Mouse (Mus musculus) testis, adult 2 months (tissue): ENCODE results near the gene Rgs7. TPM values are rescaled to one million over a fixed set of nuclear protein-coding genes. Genes with fewer than 3 reads are reported as not detected.

ENCODE experiments used
- H3K27ac ChIP-seq: fragments of 200-500 bp; 2 replicates; pipeline ENCODE4 v1.5.1; 2012; ENCODE audit warnings: low read depth, low read length; ENCODE audit not compliant: control insufficient read depth, insufficient read depth
- H3K27me3 ChIP-seq: fragments of 200-500 bp; 2 replicates; pipeline ENCODE4 v1.6.1; 2012; ENCODE audit warnings: mild to moderate bottlenecking, low read length, moderate library complexity; ENCODE audit not compliant: control insufficient read depth, insufficient read depth
- H3K36me3 ChIP-seq: fragments of 200-500 bp; 2 replicates; pipeline ENCODE4 v1.6.1; 2012; ENCODE audit warnings: mild to moderate bottlenecking, low read length; ENCODE audit not compliant: control insufficient read depth, insufficient read depth
- H3K4me1 ChIP-seq: fragments of 200-500 bp; 2 replicates; pipeline ENCODE4 v1.6.1; 2012; ENCODE audit warnings: low read length; ENCODE audit not compliant: control insufficient read depth, insufficient read depth
- H3K4me3 ChIP-seq: fragments of 200-500 bp; 2 replicates; pipeline ENCODE4 v1.5.1; 2012; ENCODE audit warnings: low read depth, mild to moderate bottlenecking, low read length, moderate library complexity, mixed read lengths; ENCODE audit not compliant: control insufficient read depth
- CTCF ChIP-seq: fragments of 200-500 bp; IDR thresholded peaks from 2 replicates; pipeline ENCODE4 v1.5.1; 2012; ENCODE audit warnings: low read depth, mild to moderate bottlenecking, inconsistent platforms, low read length, moderate library complexity; ENCODE audit not compliant: control insufficient read depth, insufficient read depth, insufficient replicate concordance
- POLR2A ChIP-seq: fragments of 200-500 bp; IDR thresholded peaks from 2 replicates; pipeline ENCODE4 v1.6.1; 2012; ENCODE audit warnings: low read depth, mild to moderate bottlenecking, inconsistent platforms, low read length, moderate library complexity; ENCODE audit not compliant: control insufficient read depth
- polyA plus RNA-seq: library from polyadenylated mRNA; depleted of rRNA; stranded (reverse); fragments of >200 nt; gene quantifications from 2 replicates; pipeline ENCODE4 v1.2.3, GENCODE M21; 2012

Rgs7 gene
- polyA plus RNA-seq, 1 experiment: 0.15 TPM

DNA sequence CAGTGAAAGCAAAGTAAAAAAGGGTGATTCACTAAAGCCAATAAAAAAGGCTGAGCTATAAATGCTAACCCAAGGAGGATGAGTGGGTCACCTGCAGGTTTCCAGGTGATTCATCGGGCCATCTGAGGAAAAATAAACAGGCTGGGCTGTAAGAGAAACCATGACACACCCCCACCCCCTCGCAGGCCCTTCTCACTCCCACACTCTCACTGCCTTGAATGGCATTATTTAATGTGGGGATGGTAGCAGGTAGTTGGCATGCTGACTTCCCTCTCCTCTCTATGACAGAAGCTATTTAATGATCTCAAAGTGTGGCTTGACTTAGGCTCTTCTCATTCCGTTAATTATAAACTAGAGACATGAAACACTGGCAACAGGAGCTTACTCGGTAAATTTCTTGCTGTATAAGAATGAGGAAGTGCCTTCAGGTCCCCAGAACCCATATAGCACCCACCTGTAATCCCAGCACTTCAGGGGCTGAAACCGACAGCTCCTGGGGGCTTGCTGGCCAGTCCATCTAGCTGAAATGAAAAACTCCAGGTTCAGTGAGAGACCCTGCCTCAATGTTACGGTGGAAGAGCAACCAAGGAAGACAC, 38.2 kb downstream of the Rgs7 start:
- Histone ChIP-seq H3K27me3 (no peaks in the 10 kb centered on the region), H3K4me1 (no peaks in the 10 kb centered on the region), H3K4me3 (no peak overlapping the region), H3K27ac (no peak overlapping the region), H3K36me3 (no peaks in the 10 kb centered on the region)
- TF ChIP-seq POLR2A (no peak), CTCF (no peak)

DNA sequence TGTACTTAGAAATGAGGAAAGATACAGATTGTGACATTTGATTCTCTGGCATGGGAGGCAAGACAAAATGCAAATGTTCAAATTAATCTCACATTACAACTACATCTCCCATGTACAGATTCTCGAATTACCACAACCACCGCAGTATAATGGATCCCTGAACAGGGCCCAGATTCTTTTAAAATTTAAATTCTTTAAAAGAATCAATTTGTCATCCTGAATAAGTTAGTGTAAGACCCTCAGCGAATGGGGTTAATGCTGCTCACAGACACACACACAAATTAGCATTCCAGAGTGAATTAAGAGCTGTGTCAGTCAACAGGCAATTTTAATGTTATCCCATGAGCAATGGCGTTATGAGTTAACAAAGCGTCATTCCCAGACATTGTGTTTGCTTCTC, 44.3 kb downstream of the Rgs7 start:
- Histone ChIP-seq H3K27me3 (no peaks in the 10 kb centered on the region), H3K36me3 (no peaks in the 10 kb centered on the region), H3K4me1 (no peaks in the 10 kb centered on the region), H3K27ac (no peak overlapping the region), H3K4me3 (no peak overlapping the region)
- TF ChIP-seq POLR2A: no peak
- TF ChIP-seq CTCF: no peak

DNA sequence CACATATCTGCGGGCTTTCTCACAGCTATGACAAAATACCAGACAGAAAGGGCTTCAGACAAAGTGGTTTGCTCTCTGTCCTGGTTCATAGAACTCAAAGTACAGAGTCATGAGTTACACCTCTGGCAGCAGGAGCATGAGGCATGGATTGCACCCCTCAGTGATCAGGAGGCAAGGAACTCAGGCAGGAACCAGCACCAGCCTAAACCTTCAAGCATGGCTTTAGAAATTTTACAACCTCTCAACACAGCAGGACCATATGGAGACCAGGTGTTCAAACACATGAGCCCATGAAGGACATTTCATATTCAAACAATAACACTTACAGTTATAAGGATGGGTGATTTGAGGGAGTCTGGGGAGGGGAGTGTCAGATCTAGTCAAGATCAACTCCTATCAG, 49.4 kb downstream of the Rgs7 start:
- H3K4me1 ChIP-seq: no peaks in the 10 kb centered on the region
- no peak overlapping the region for H3K27ac ChIP-seq
- no peak for TF ChIP-seq POLR2A
- TF ChIP-seq CTCF: no peak
- no peaks in the 10 kb centered on the region for H3K36me3 ChIP-seq
- H3K27me3 ChIP-seq: no peaks in the 10 kb centered on the region
- H3K4me3 ChIP-seq: no peak overlapping the region

DNA sequence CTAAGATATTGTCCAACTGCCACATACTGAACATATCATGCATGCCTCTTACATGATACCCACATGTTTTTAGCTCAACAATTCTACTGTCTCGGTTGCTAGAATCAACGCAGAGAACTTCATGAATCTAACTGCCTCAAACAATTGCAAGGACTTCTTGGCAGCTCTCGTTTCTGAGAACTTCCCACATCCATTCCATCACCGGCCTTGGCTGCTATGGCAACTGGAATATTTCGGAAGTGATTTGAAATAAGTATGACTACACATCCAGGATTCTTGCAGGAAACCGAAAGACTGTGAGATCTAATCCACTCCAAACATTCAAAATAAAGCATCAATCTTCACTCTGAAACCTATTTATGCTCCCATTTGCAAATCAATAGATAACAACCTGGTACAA, 50.3 kb downstream of the Rgs7 start:
- Histone ChIP-seq H3K36me3 (no peaks in the 10 kb centered on the region), H3K27me3 (no peaks in the 10 kb centered on the region), H3K27ac (no peak overlapping the region), H3K4me3 (no peak overlapping the region), H3K4me1 (no peaks in the 10 kb centered on the region)
- TF ChIP-seq POLR2A: no peak
- no peak for TF ChIP-seq CTCF

DNA sequence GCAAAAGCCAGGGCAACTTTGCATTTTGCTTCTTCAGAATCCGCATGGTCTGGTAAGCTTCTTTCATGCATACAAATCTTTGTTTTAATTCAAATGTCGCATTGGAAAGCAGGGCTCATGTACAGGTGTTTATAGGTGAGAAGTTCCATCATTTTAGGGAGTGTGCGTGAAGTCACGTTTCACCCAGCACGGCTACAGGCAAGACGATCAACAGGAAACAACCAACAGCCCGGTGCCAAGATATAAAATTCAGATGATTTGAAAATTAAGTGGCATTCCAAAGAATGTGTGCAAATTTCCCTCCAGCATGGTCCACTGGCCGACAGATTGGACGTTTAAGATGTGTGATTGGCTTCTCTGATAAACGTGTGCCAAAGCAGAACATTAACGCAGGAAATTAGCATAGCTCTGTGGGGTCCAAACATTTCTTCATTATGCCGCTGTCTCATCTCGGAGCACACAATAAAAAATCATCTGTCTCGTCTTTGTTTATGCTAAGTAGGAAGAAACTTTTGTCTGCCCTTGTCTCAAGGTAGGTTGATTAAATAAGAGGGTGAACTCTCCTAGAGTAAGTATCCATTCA, 58.6 kb downstream of the Rgs7 start:
- no peak for TF ChIP-seq CTCF
- no peak for TF ChIP-seq POLR2A
- H3K4me1 ChIP-seq: no peaks in the 10 kb centered on the region
- no peak overlapping the region for H3K27ac ChIP-seq
- no peak overlapping the region for H3K4me3 ChIP-seq
- no peaks in the 10 kb centered on the region for H3K36me3 ChIP-seq
- no peaks in the 10 kb centered on the region for H3K27me3 ChIP-seq

DNA sequence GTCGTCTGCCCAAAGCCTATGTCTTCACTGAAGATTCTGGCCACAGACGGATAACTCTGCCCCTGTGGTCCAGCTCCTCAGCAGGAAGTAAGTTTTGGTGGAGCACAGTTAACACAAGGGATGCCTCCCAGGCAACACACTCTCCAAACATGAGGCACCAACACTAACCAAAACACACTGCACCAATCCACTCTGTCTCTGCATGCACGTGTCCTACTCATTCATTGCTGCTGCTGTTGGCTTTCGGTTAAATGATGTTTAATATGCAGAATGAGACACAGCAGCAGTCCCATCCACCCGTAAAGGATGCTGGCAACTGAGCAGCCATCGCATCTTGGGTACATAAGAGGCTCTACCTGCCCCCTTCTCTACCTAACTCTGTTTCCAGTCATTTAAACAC, 59.2 kb downstream of the Rgs7 start:
- Histone ChIP-seq H3K4me3 (no peak overlapping the region), H3K27me3 (no peaks in the 10 kb centered on the region), H3K36me3 (no peaks in the 10 kb centered on the region)

DNA sequence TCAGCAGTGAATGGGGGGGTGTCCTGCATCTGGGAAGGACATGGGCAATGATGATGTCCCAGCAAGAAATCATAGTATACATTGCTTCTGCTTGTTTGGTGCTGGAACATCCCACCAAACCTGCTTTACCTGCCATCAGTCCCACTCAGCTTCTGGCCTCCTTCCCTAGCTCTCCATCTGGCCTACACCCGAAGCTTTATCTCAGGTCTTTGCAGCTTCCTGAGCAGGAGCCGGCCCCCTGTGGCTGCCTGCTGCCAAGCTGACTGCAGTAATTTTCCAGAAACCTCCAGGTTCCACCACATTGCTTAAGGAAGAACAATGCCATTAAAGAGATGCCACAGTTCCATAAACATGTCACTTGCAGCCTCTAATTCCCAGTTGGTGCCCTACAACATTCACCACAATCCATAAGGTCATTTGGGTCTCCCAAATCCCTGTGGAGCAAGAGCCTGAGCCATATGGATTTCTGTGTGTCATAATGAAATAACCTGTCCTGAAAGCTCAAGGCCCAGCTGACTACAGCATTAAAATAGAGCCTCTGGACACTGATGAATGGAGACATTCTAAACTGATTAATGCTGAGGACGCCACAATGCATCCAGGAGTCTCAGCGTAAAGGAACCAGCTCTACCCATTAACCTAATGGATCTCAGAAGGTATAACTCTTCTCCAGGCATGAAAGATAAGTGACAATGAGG, 60.8 kb downstream of the Rgs7 start:
- no peak overlapping the region for H3K27ac ChIP-seq
- H3K27me3 ChIP-seq: no peaks in the 10 kb centered on the region
- no peaks in the 10 kb centered on the region for H3K36me3 ChIP-seq
- no peak overlapping the region for H3K4me3 ChIP-seq
- no peaks in the 10 kb centered on the region for H3K4me1 ChIP-seq
- TF ChIP-seq POLR2A: no peak
- no peak for TF ChIP-seq CTCF

More for the DNA sequence above, 59.2 kb downstream of the Rgs7 start:
- TF ChIP-seq CTCF (no peak), POLR2A (no peak)
- Histone ChIP-seq H3K4me1 (no peaks in the 10 kb centered on the region), H3K27ac (no peak overlapping the region)
